8 mouse cellular contexts compared by ENCODE assay signal in genomic region chr11:95858528-95859467, GRCm38 (mm10). TPM values are rescaled to one million over a fixed set of nuclear protein-coding genes. Genes with fewer than 3 reads are reported as not detected.
DNase-seq lines count a peak whose midpoint lies in the region; ATAC-seq lines count a peak whose summit lies in the region.

No protein-coding gene starts in this region.

- DNase-seq in NIH3T3 (ENCODE audit: low read depth), result peak; percentile 98
- DNase-seq in cerebellum, postnatal 10 days, result peak; percentile 99
- DNase-seq in frontal cortex, postnatal 10 days (ENCODE audit: low spot score in 2 of 2), result peak; percentile 96 to 99
- DNase-seq in layer of hippocampus, postnatal 14 days (ENCODE audit: low spot score in 2 of 2), result peak; percentile 98
- DNase-seq in lung, postnatal 14 days, result peak; percentile 98
- peak; percentile 87 for DNase-seq in retina, adult 2 months (ENCODE audit: low read depth, low spot score)
- DNase-seq in thymus, postnatal 36 days, result peak; percentile 94 to 98

- H3K4me3 ChIP-seq in hindbrain, embryonic 12.5 days, result peak overlapping the region; percentile 78

- H3K4me1 ChIP-seq in hindbrain, embryonic 12.5 days, result peaks cover 17% of the 10 kb centered on the region

- peak overlapping the region; percentile 77 for H3K4me2 ChIP-seq in hindbrain, embryonic 12.5 days (replicated peaks)

- under 1% methylated on average over 58 of the region's 58 CpGs for WGBS in hindbrain, embryonic 12.5 days

- peak overlapping the region; percentile 65 for H3K9ac ChIP-seq in hindbrain, embryonic 12.5 days

- ATAC-seq in hindbrain, embryonic 12.5 days (ENCODE audit: low FRiP score), result peak; percentile 98

- peak overlapping the region; percentile 88 for H3K27ac ChIP-seq in hindbrain, embryonic 12.5 days

- H3K9me3 ChIP-seq in hindbrain, embryonic 12.5 days (replicated peaks), result no peaks in the 10 kb centered on the region

- no peaks in the 10 kb centered on the region for H3K36me3 ChIP-seq in hindbrain, embryonic 12.5 days

- no peaks in the 10 kb centered on the region for H3K27me3 ChIP-seq in hindbrain, embryonic 12.5 days

RNA-seq across cellular contexts. Expression of gene Abi3, which starts 16.5 kb away (rescaled TPM):
- polyA plus RNA-seq in hindbrain, embryonic 12.5 days (2016; fragmentation: Nextera tagmentation; extraction: Ambion mirVana), result 3.7 and 4.7 TPM in 2 replicates
- total RNA-seq in layer of hippocampus, postnatal 14 days (2021), result 1 to 10 TPM; 6.0 to 6.7 TPM

RNA-seq across cellular contexts. Expression of gene Gngt2, which starts 21.8 kb away (rescaled TPM):
- polyA plus RNA-seq in hindbrain, embryonic 12.5 days (2016; fragmentation: Nextera tagmentation; extraction: Ambion mirVana), result 5.5 and 7.9 TPM in 2 replicates
- 1 to 10 TPM; 1.8 to 2.6 TPM for total RNA-seq in layer of hippocampus, postnatal 14 days (2021)

RNA-seq across cellular contexts. Expression of gene Phospho1, which starts 34.5 kb away (rescaled TPM):
- polyA plus RNA-seq in hindbrain, embryonic 12.5 days (2016; fragmentation: Nextera tagmentation; extraction: Ambion mirVana), result 0.43 TPM in 1 of 2 replicates, not detected in the other
- 10 to 100 TPM; 43.7 to 46.5 TPM for total RNA-seq in layer of hippocampus, postnatal 14 days (2021)

RNA-seq across cellular contexts. Expression of gene B4galnt2, which starts 55.9 kb away (rescaled TPM):
- polyA plus RNA-seq in hindbrain, embryonic 12.5 days (2016; fragmentation: Nextera tagmentation; extraction: Ambion mirVana), result not detected in 2 replicates
- not detected for total RNA-seq in layer of hippocampus, postnatal 14 days (2021)

Comparison
In these comparisons a context has a peak if more than half of its experiments do, and no peak if none do; other contexts are left out.
1. Peak in every context shown above with its lines: DNase-seq, ATAC-seq, H3K4me3 ChIP-seq and H3K27ac ChIP-seq.